Mouse (Mus musculus): ENCODE results near the gene Hoxa13. TPM values are rescaled to one million over a fixed set of nuclear protein-coding genes. Genes with fewer than 3 reads are reported as not detected.

The Hoxa13 gene
- polyA plus RNA-seq (2015; fragmentation: Illumina TruSeq; extraction: RNeasy Lipid Tissue Mini Kit (QIAGEN cat#74804); ENCODE audit: low read depth, low replicate concordance) = not detected

GRCm38 (mm10) chr6:52260654-52261575 is at the start of gene Hoxa13:
Hoxa13 (minus strand) TSS chr6:52260880.

GRCm38 (mm10) chr6:52245757-52246142 is 14.9 kb downstream of the Hoxa13 start, which contains the start of gene Hoxa11:
Hoxa11 (minus strand) TSS chr6:52245810.

GRCm38 (mm10) chr6:52240389-52241000 is 20.2 kb downstream of the Hoxa13 start, which contains the start of gene Hoxa10:
Hoxa10 (minus strand) TSS chr6:52240854.

GRCm38 (mm10) chr6:52230516-52231165 is 30.0 kb downstream of the Hoxa13 start, which contains the start of gene Hoxa9:
Hoxa9 (minus strand) TSS chr6:52231089.

GRCm38 (mm10) chr6:52221337-52221992 is 39.2 kb downstream of the Hoxa13 start, which contains the start of gene Hoxa7:
Hoxa7 (minus strand) TSS chr6:52221854.

GRCm38 (mm10) chr6:52213119-52213986 is 47.3 kb downstream of the Hoxa13 start, which contains the start of the genes Hoxa3 and Gm28308:
Hoxa3 (minus strand) TSS chr6:52213336.
Gm28308 (minus strand) TSS chr6:52213339.

GRCm38 (mm10) chr6:52208072-52208867 is 52.4 kb downstream of the Hoxa13 start, which contains the start of gene Hoxa6:
Hoxa6 (minus strand) TSS chr6:52208722.

Other genes starting within 250 kb of the Hoxa13 start
- gene Skap2, start 248.3 kb downstream of the Hoxa13 start, polyA plus RNA-seq (2015; fragmentation: Illumina TruSeq; extraction: RNeasy Lipid Tissue Mini Kit (QIAGEN cat#74804); ENCODE audit: low read depth, low replicate concordance) = 14.4 TPM
- gene Hoxa1, start 102.6 kb downstream of the Hoxa13 start, polyA plus RNA-seq (2015; fragmentation: Illumina TruSeq; extraction: RNeasy Lipid Tissue Mini Kit (QIAGEN cat#74804); ENCODE audit: low read depth, low replicate concordance) = not detected
- gene Hoxa2, start 96.0 kb downstream of the Hoxa13 start, polyA plus RNA-seq (2015; fragmentation: Illumina TruSeq; extraction: RNeasy Lipid Tissue Mini Kit (QIAGEN cat#74804); ENCODE audit: low read depth, low replicate concordance) = not detected
- not detected for gene 5730596B20Rik, start 83.4 kb downstream of the Hoxa13 start, polyA plus RNA-seq (2015; fragmentation: Illumina TruSeq; extraction: RNeasy Lipid Tissue Mini Kit (QIAGEN cat#74804); ENCODE audit: low read depth, low replicate concordance)
- not detected for gene Hoxa4, start 69.1 kb downstream of the Hoxa13 start, polyA plus RNA-seq (2015; fragmentation: Illumina TruSeq; extraction: RNeasy Lipid Tissue Mini Kit (QIAGEN cat#74804); ENCODE audit: low read depth, low replicate concordance)
- not detected for gene Hoxa5, start 56.3 kb downstream of the Hoxa13 start, polyA plus RNA-seq (2015; fragmentation: Illumina TruSeq; extraction: RNeasy Lipid Tissue Mini Kit (QIAGEN cat#74804); ENCODE audit: low read depth, low replicate concordance)
- not detected for gene Hoxa6, start 52.2 kb downstream of the Hoxa13 start, polyA plus RNA-seq (2015; fragmentation: Illumina TruSeq; extraction: RNeasy Lipid Tissue Mini Kit (QIAGEN cat#74804); ENCODE audit: low read depth, low replicate concordance)
- gene Hoxa3, start 47.5 kb downstream of the Hoxa13 start, polyA plus RNA-seq (2015; fragmentation: Illumina TruSeq; extraction: RNeasy Lipid Tissue Mini Kit (QIAGEN cat#74804); ENCODE audit: low read depth, low replicate concordance) = not detected
- gene Gm28308, start 47.5 kb downstream of the Hoxa13 start, polyA plus RNA-seq (2015; fragmentation: Illumina TruSeq; extraction: RNeasy Lipid Tissue Mini Kit (QIAGEN cat#74804); ENCODE audit: low read depth, low replicate concordance) = not detected
- gene Hoxa7, start 39.0 kb downstream of the Hoxa13 start, polyA plus RNA-seq (2015; fragmentation: Illumina TruSeq; extraction: RNeasy Lipid Tissue Mini Kit (QIAGEN cat#74804); ENCODE audit: low read depth, low replicate concordance) = not detected
- gene Hoxa9, start 29.8 kb downstream of the Hoxa13 start, polyA plus RNA-seq (2015; fragmentation: Illumina TruSeq; extraction: RNeasy Lipid Tissue Mini Kit (QIAGEN cat#74804); ENCODE audit: low read depth, low replicate concordance) = not detected
- gene Hoxa10, start 20.0 kb downstream of the Hoxa13 start, polyA plus RNA-seq (2015; fragmentation: Illumina TruSeq; extraction: RNeasy Lipid Tissue Mini Kit (QIAGEN cat#74804); ENCODE audit: low read depth, low replicate concordance) = not detected
- not detected for gene Hoxa11, start 15.1 kb downstream of the Hoxa13 start, polyA plus RNA-seq (2015; fragmentation: Illumina TruSeq; extraction: RNeasy Lipid Tissue Mini Kit (QIAGEN cat#74804); ENCODE audit: low read depth, low replicate concordance)
- gene Evx1, start 52.6 kb upstream of the Hoxa13 start, polyA plus RNA-seq (2015; fragmentation: Illumina TruSeq; extraction: RNeasy Lipid Tissue Mini Kit (QIAGEN cat#74804); ENCODE audit: low read depth, low replicate concordance) = not detected